Mouse (Mus musculus) liver, adult 2 months (tissue): Measurements from ENCODE around the gene Sh3rf3.

ENCODE experiments used
- CTCF ChIP-seq: fragments of 200-500 bp; IDR thresholded peaks from 2 replicates; pipeline ENCODE4 v1.5.1; 2011; ENCODE audit warnings: low read depth, low read length, control low read depth
- POLR2A ChIP-seq: fragments of 200-500 bp; IDR thresholded peaks from 2 replicates; pipeline ENCODE4 v1.6.1; 2011; ENCODE audit warnings: low read length, control low read depth; ENCODE audit not compliant: insufficient read depth; ENCODE audit errors: extremely low read depth

DNA sequence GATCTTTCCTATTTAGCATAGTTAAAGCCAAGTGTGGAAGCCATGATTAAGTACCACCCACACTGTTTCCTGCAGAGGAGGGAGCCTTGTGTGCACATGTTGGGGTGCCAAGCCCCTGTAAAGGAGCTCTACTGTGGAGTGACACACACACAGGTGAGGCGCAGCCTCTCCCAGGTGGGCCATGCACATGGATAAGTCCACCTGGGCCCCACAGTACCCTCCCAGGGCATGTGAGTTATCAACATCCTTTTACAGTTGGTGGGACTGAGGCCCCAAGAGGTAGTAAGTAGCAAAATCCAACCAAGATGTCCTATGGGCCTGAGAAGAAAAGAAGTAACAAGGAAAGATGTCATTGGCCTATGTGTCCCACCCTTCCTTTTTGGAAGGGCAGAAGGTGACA is 305.8 kb downstream of the Sh3rf3 start:
- TF ChIP-seq POLR2A, result no peak
- TF ChIP-seq CTCF, result no peak
